Mouse (Mus musculus): ENCODE results near the gene Rwdd2a.

- TF ChIP-seq POLR2A (IDR thresholded peaks at IDR 0.05; ENCODE audit: borderline replicate concordance, control insufficient read depth, low read depth, low read length) (no peak), CTCF (IDR thresholded peaks at IDR 0.05; ENCODE audit: control insufficient read depth, insufficient read depth, low read length) (no peak)
These were observed 17.1 kb upstream of the Rwdd2a start for GRCm38 (mm10) chr9:86554641-86555040.
